Mouse (Mus musculus) layer of hippocampus, postnatal 36 days (tissue): ENCODE measurements around the gene Sema6c. TPM values are rescaled to one million over a fixed set of nuclear protein-coding genes. Genes with fewer than 3 reads are reported as not detected.

ENCODE experiments used
- DNase-seq, 2 experiments: peaks; one replicate each; pipeline ENCODE4 v3.0.0; 2022
- total RNA-seq, 2 experiments: library from RNA; stranded (reverse); gene quantifications; 2 replicates each; pipeline ENCODE4 v1.2.3; 2021

The Sema6c gene
- total RNA-seq, 2 experiments from 2014 or later, result 36.1 to 41.0 TPM

DNA sequence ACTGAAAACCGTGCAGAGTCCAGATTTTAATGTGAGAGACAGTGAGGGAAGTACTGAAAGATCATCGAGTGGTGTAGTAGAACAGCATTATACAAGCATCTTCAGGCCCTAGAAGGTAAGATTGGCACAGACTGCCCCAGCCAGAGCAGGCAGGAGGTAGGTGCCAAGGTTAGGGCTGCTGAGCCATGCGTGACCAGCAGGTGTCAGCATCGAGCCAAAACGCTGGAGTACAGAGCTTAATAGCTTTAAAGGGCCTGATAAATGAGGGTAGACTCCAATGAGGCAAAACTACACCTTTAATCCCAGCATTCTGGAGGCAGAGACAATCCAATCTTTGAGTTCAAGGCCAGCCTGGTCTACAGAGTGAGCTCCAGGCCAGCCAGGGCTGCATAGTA, 17.6 kb upstream of the Sema6c start:
- DNase-seq, result peak; percentile 81 to 85

DNA sequence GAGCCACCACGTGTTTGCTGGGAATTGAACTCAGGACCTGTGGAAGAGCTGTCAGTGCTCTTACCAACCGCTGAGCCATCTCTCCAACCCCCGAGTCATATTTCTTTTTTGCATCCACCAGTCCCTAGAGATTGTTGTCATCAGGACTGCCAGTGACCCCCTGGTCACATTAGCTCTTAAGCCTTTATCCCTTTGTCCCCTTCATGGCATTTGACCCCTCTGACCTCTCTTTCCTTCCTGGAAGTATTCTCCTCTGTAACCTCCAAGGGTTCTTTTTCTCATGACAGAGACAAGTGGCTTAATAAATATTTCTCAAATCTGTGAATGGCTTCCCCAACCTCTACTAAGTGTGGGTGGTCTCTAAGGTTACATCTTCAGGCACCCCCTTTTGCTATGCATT, 12.3 kb upstream of the Sema6c start:
- no peak for DNase-seq

DNA sequence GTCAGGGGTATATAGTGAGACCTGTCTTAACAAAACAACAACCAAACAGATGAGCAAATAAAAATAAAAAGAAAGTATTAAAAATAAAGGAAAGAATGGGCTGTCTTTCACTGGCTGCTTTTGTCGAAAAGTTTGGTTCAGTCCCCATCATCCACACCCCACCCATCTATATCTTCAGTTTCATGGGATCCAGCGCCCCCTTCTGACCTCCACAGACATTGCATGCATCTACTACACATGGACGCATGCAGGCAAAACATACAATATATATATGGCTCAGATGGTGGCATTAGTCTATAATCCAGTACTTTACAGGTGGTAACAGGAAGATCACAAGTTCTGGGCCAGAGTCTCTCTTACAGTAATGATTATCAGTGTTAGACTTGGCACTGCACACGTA, 6.4 kb upstream of the Sema6c start:
- DNase-seq, result no peak

DNA sequence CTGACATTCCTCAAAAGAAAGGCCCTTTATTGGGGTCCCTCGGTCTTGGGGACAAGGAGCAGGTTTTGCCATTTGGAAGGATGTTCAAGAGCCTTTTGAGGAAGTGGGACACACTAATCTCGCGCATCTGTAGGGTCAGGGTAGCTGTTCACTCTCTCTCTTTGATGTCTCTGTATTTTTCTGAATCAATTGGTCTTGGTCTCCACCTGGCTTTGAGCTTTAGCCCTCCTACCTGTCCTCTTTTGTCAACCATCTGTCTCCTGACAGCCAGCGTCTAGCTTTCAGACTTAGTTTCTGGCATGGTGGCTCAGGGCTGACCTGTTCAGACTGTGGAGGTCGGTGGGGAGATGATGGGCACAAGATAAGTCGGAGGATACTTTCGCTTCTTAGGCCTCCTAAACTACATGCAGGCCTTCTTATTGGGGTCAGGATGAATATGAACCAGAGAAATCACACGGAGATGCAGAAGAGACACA, 708 bp upstream of the Sema6c start:
- no peak for DNase-seq

GRCm38 (mm10) chr3:95161041-95161551, 839 bp downstream of the Sema6c start:
- no peak for DNase-seq

DNA sequence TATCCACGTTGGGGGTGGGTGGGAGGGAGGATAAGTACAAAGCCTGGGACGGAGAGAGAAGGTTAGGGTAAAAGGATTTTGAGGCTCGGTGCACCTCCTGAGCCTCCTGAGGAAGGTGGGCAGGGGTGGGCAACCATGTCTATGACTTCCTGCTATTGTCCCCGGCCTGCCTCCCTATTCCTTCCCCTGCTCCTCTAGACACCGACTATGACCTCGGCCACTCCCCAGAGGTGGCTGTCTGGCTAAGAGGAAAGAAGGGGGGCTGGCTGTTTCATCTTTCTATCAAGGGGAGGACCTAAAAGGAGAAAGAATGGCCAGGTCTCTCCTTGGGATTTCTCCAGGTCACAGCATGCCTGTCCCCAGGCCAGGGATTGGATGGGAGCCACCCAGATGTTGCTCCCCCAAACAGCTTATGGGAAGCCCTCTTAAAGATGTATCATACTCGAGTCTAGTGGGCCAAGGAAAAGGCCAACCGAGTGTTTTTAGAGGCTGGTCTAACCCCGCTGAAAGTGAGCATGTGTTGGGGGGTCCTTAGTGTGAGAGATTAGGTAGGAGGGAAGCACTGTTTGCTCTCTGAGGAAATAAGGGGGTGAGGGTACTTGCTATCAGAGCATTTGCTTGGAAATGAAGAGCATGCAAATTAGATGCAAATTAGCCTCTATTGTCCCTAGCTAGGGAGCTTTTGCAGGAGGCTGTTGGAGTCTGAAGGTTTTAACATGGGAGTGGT, 1.5 kb downstream of the Sema6c start:
- DNase-seq, result no peak

DNA sequence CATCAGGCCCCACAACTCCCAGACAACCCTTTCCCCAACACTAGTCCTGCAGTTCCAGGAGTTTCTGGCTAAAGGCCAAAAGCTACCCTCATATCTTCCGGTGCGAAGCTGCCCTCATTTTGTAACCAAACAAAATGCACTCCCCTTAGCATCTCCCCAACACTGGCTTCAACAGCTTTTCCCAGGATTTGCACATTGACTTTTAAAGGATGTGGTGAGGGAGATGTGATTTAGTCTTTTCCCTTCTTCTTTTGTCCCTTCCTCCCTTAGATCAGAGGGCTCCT, 2.0 kb downstream of the Sema6c start:
- no peak for DNase-seq

DNA sequence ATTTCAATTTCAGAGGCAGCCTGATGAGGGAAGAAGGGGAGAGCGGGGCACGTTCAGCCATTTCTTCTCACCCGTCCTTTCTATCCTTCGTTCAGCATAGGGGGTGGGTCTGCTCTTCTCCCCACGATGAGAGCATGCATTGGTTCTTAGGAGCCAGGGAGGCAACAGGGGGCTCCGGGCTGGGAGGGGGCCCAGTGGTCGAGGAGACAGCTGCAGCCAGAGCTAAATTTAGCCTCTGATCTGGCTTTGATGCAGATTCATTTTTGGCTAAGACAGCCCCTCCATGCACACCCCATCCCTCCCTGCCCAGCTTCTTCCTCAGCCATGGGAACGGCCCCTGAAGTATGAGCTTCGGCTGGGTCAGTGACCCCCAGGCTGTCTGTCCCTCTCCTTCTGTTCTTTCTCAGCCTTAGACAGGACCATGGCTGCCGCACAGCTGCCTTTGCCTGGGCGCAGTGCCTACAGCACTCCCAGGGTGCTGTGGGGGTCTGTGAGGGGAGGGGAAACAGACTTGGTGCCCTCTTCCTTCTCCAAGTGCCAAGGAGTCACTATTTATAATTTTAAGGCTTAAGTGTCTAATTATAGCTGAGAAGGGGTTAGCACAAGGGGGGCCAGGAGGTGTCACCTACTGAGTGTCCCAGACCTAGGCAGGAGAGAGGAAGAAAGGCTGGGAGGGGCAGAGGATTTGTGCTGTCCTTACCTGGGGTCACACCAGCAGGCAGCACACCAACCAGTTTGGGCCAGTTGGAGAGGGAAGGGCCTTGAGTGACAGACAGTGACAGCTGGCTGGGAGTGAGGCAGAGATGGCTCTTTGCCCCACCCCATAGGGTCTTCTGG, 3.4 kb downstream of the Sema6c start:
- DNase-seq, result no peak

GRCm38 (mm10) chr3:95164256-95164550, 3.9 kb downstream of the Sema6c start:
- DNase-seq, result no peak

DNA sequence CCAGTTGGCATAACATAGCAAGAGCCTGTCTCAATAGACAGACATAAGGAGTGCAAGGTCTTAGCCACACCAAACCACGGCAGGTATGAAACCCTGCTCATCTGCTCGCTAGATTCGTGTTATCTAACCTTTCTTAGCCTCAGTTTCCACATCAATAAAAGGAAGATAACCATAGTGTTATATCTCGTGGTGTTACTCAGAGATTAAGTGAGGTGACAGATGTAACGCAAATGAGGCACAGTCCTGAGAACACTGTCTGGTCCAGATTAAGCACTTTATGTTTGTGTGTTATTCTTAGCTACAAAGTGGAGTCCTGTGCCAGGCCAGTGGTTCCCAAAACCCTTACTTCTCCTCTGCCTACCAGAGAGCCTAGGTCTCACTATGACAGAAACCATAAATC, 4.6 kb downstream of the Sema6c start:
- DNase-seq, result no peak

DNA sequence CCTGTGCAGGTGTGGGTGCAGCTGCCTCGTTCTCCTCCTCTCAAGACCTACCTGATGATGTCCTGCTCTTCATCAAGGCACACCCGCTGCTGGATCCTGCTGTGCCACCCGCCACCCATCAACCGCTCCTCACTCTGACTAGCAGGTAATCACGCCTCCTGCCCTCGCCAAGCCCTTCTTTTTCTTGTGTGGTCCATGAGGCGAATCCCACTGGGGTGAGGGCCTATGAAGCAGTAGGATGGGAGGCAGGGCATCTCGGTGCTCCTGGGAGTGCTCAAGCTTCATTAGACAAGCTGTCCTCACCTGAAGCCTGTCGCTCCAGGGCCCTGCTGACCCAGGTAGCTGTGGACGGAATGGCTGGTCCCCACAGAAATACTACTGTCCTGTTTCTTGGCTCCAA, 9.7 kb downstream of the Sema6c start:
- no peak for DNase-seq

GRCm38 (mm10) chr3:95171105-95171504, 10.8 kb downstream of the Sema6c start:
- no peak for DNase-seq

GRCm38 (mm10) chr3:95172526-95173255, 12.4 kb downstream of the Sema6c start:
- no peak for DNase-seq

- no peak for DNase-seq
These were observed 13.1 kb downstream of the Sema6c start for GRCm38 (mm10) chr3:95173256-95173949.

DNA sequence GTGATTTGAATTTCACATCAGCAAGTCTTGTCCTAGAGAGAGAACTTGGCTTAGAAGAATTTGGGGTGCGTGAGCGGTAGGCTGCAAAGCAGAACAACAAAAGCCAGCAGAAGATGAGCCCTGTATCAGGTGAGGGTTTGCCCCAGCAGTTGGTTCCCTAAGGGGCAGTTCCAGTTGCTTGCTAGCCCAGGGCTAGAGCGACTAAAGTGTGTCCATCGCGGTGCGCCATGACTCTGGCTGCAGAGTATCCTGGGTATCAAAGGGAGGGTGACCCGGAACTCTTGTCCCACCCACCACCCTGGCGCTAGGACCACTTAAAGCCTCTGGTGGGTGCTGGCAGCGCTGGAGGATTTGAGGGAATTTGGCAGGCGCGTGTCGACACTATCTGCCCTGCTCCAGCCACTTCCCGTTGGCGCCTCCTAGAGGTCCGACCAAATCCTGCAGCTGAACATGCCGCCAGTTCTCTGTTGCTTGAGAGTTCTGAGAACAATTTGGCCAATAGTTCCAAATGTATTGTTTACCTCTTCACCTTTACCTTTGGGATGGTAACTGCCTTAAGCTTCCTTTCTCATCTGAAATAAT, 13.8 kb downstream of the Sema6c start:
- DNase-seq, result peak; percentile 70 to 72

- no peak for DNase-seq
These were observed 16.2 kb downstream of the Sema6c start for GRCm38 (mm10) chr3:95176500-95176899.

GRCm38 (mm10) chr3:95177583-95177982, 17.3 kb downstream of the Sema6c start:
- no peak for DNase-seq

- no peak for DNase-seq
These were observed 18.7 kb downstream of the Sema6c start for GRCm38 (mm10) chr3:95178948-95179347.

GRCm38 (mm10) chr3:95179890-95180289, 19.6 kb downstream of the Sema6c start:
- DNase-seq, result no peak

DNA sequence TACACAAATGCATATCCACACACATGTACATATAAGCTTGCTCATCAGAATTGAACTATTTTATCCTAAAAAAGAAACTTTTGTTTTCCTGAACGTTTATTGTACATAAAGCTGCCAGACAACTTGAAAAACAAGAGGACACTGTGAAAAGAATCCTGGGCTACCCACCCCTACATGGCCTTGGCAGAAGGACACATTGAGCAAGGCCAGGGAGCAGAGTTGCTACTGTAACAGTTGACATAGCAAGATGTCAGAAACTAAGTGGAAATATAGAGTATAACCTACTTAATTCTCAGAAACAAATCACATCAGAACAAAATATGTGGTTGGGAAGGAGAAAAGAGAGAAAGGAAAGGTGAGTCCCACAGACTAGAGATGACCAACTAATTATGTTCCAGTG, 21.6 kb downstream of the Sema6c start:
- DNase-seq, result no peak

GRCm38 (mm10) chr3:95184796-95185577, 24.7 kb downstream of the Sema6c start:
- no peak for DNase-seq

GRCm38 (mm10) chr3:95186100-95186499, 25.8 kb downstream of the Sema6c start:
- DNase-seq, result no peak
